Mouse (Mus musculus): Measurements from ENCODE around the gene Dync1li1. TPM values are rescaled to one million over a fixed set of nuclear protein-coding genes. Genes with fewer than 3 reads are reported as not detected.

Gene Dync1li1
- polyA plus RNA-seq, 1 experiment from 2014 or later = 39.3 TPM

GRCm38 (mm10) chr9:114729911-114730805 lies 41.6 kb downstream of the Dync1li1 start:
- H3K36me3 ChIP-seq (ENCODE audit: control insufficient read depth, insufficient read depth) = peaks cover 6% of the 10 kb centered on the region; the same call in 1 of the 2 replicates
- TF ChIP-seq CTCF (IDR thresholded peaks at IDR 0.05; ENCODE audit: low read depth) = no peak
- no peak overlapping the region for H3K27ac ChIP-seq (ENCODE audit: low read depth, low read length)
- no peak overlapping the region for H3K9ac ChIP-seq (ENCODE audit: low read depth, low read length)
- 18% methylated on average over 30 of the region's 30 CpGs for WGBS
- H3K4me3 ChIP-seq (ENCODE audit: low read depth, low read length) = peak overlapping the region; percentile 71
- peaks cover 13% of the 10 kb centered on the region for H3K4me1 ChIP-seq (replicated peaks; ENCODE audit: control insufficient read depth, insufficient read depth, low read length)
- no peaks in the 10 kb centered on the region for H3K27me3 ChIP-seq (replicated peaks; ENCODE audit: control insufficient read depth, insufficient read depth, low read length)
- ATAC-seq = 0 out of 2 replicates have a peak, but pooled peaks have one; percentile 1
- peak overlapping the region; percentile 63 for H3K4me2 ChIP-seq (replicated peaks; ENCODE audit: low read depth)
- no peaks in the 10 kb centered on the region for H3K9me3 ChIP-seq (ENCODE audit: control insufficient read depth)

- under 1% methylated on average over 52 of the region's 53 CpGs for WGBS
- Histone ChIP-seq H3K9ac (ENCODE audit: low read depth, low read length) (peak within 1 kb of the TSS; percentile 59), H3K4me3 (ENCODE audit: low read depth, low read length) (peak within 1 kb of the TSS; percentile 71), H3K36me3 (ENCODE audit: control insufficient read depth, insufficient read depth) (0 out of 2 replicates have a peak, but pooled peaks cover 4% of the 10 kb centered on the region), H3K4me2 (replicated peaks; ENCODE audit: low read depth) (peak within 1 kb of the TSS; percentile 63), H3K4me1 (replicated peaks; ENCODE audit: control insufficient read depth, insufficient read depth, low read length) (peaks cover 13% of the 10 kb centered on the region), H3K27me3 (replicated peaks; ENCODE audit: control insufficient read depth, insufficient read depth, low read length) (no peaks in the 10 kb centered on the region), H3K27ac (ENCODE audit: low read depth, low read length) (peak within 1 kb of the TSS; percentile 92), H3K9me3 (ENCODE audit: control insufficient read depth) (no peaks in the 10 kb centered on the region)
- TF ChIP-seq CTCF (IDR thresholded peaks at IDR 0.05; ENCODE audit: low read depth) = peak; percentile 71
- ATAC-seq = peak; percentile 82
Measured at GRCm38 (mm10) chr9:114731011-114731755, 42.6 kb downstream of the Dync1li1 start, which contains the start of gene Cmtm6. Gene Cmtm6, plus strand, starts transcription at chr9:114731116.

GRCm38 (mm10) chr9:114731871-114732682 lies 43.5 kb downstream of the Dync1li1 start:
- 31% methylated on average over 12 of the region's 12 CpGs for WGBS

GRCm38 (mm10) chr9:114733238-114733637 lies 44.6 kb downstream of the Dync1li1 start:
- Histone ChIP-seq H3K4me2 (replicated peaks; ENCODE audit: low read depth) (peak overlapping the region; percentile 63), H3K27ac (ENCODE audit: low read depth, low read length) (peak overlapping the region; percentile 68)
- no peak for TF ChIP-seq CTCF (IDR thresholded peaks at IDR 0.05; ENCODE audit: low read depth)

More at GRCm38 (mm10) chr9:114731871-114732682, 43.5 kb downstream of the Dync1li1 start:
- Histone ChIP-seq H3K27me3 (replicated peaks; ENCODE audit: control insufficient read depth, insufficient read depth, low read length) (no peaks in the 10 kb centered on the region), H3K4me1 (replicated peaks; ENCODE audit: control insufficient read depth, insufficient read depth, low read length) (peaks cover 13% of the 10 kb centered on the region), H3K4me2 (replicated peaks; ENCODE audit: low read depth) (peak overlapping the region; percentile 63), H3K36me3 (ENCODE audit: control insufficient read depth, insufficient read depth) (0 out of 2 replicates have a peak, but pooled peaks cover 4% of the 10 kb centered on the region), H3K27ac (ENCODE audit: low read depth, low read length) (peak overlapping the region; percentile 92), H3K4me3 (ENCODE audit: low read depth, low read length) (peak overlapping the region; percentile 71), H3K9me3 (ENCODE audit: control insufficient read depth) (no peaks in the 10 kb centered on the region), H3K9ac (ENCODE audit: low read depth, low read length) (peak overlapping the region; percentile 59)
- no peak for ATAC-seq
- TF ChIP-seq CTCF (IDR thresholded peaks at IDR 0.05; ENCODE audit: low read depth) = no peak; the same call in 1 of the 2 replicates

GRCm38 (mm10) chr9:114736442-114736841 lies 47.9 kb downstream of the Dync1li1 start:
- Histone ChIP-seq H3K4me2 (replicated peaks; ENCODE audit: low read depth) (no peak overlapping the region), H3K4me1 (replicated peaks; ENCODE audit: control insufficient read depth, insufficient read depth, low read length) (peaks cover 13% of the 10 kb centered on the region), H3K9ac (ENCODE audit: low read depth, low read length) (no peak overlapping the region), H3K36me3 (ENCODE audit: control insufficient read depth, insufficient read depth) (peaks cover 20% of the 10 kb centered on the region; the same call in 1 of the 2 replicates), H3K4me3 (ENCODE audit: low read depth, low read length) (no peak overlapping the region), H3K27me3 (replicated peaks; ENCODE audit: control insufficient read depth, insufficient read depth, low read length) (no peaks in the 10 kb centered on the region), H3K27ac (ENCODE audit: low read depth, low read length) (peak overlapping the region; percentile 21; the same call in 1 of the 2 replicates), H3K9me3 (ENCODE audit: control insufficient read depth) (no peaks in the 10 kb centered on the region)
- ATAC-seq = no peak
- 61% methylated on average over 11 of the region's 11 CpGs for WGBS
- TF ChIP-seq CTCF (IDR thresholded peaks at IDR 0.05; ENCODE audit: low read depth) = no peak

More at GRCm38 (mm10) chr9:114733238-114733637, 44.6 kb downstream of the Dync1li1 start:
- Histone ChIP-seq H3K4me3 (ENCODE audit: low read depth, low read length) (no peak overlapping the region), H3K9ac (ENCODE audit: low read depth, low read length) (0 out of 2 replicates have a peak overlapping the region, but pooled peaks have one; percentile 4), H3K9me3 (ENCODE audit: control insufficient read depth) (no peaks in the 10 kb centered on the region), H3K27me3 (replicated peaks; ENCODE audit: control insufficient read depth, insufficient read depth, low read length) (no peaks in the 10 kb centered on the region), H3K36me3 (ENCODE audit: control insufficient read depth, insufficient read depth) (peaks cover 10% of the 10 kb centered on the region; the same call in 1 of the 2 replicates), H3K4me1 (replicated peaks; ENCODE audit: control insufficient read depth, insufficient read depth, low read length) (peaks cover 13% of the 10 kb centered on the region)
- no peak for ATAC-seq
- WGBS = 32% methylated on average over 2 of the region's 2 CpGs
